Mouse (Mus musculus) thymus, postnatal 10 days (tissue): ENCODE data around the gene Cblc.

Experiments
- DNase-seq, 2 experiments: peaks; one replicate each; pipeline ENCODE4 v3.0.0; 2021; ENCODE audit warnings: low spot score in 2 of 2

The Cblc gene

GRCm38 (mm10) chr7:19751070-19751383 lies 45.6 kb downstream of the Cblc start:
- no peak for DNase-seq

GRCm38 (mm10) chr7:19750217-19751069 lies 46.2 kb downstream of the Cblc start, which contains the start of gene Nectin2:
Gene Nectin2, minus strand, starts transcription at chr7:19750483.
- peak; percentile 25 to 46 for DNase-seq

GRCm38 (mm10) chr7:19749389-19750216 lies 47.0 kb downstream of the Cblc start:
- DNase-seq, result peak; percentile 25 to 58

- DNase-seq, result no peak
Measured at GRCm38 (mm10) chr7:19748219-19749195, 48.1 kb downstream of the Cblc start.

GRCm38 (mm10) chr7:19747420-19748218 lies 49.0 kb downstream of the Cblc start:
- DNase-seq, result no peak

GRCm38 (mm10) chr7:19746426-19747201 lies 50.0 kb downstream of the Cblc start:
- no peak for DNase-seq

- DNase-seq, result no peak
Measured at GRCm38 (mm10) chr7:19745971-19746370, 50.6 kb downstream of the Cblc start.

- DNase-seq, result no peak
Measured at GRCm38 (mm10) chr7:19744590-19745385, 51.8 kb downstream of the Cblc start.

GRCm38 (mm10) chr7:19743791-19744190 lies 52.8 kb downstream of the Cblc start:
- no peak for DNase-seq

GRCm38 (mm10) chr7:19742468-19742867 lies 54.1 kb downstream of the Cblc start:
- no peak for DNase-seq

- no peak for DNase-seq
Measured at GRCm38 (mm10) chr7:19741329-19742031, 55.1 kb downstream of the Cblc start.

- peak in 1 of 2 experiments; percentile 23 for DNase-seq
Measured at GRCm38 (mm10) chr7:19740269-19740668, 56.3 kb downstream of the Cblc start.

- DNase-seq, result no peak
Measured at GRCm38 (mm10) chr7:19738771-19739170, 57.8 kb downstream of the Cblc start.

GRCm38 (mm10) chr7:19736389-19737057 lies 60.1 kb downstream of the Cblc start:
- DNase-seq, result no peak

- no peak for DNase-seq
Measured at GRCm38 (mm10) chr7:19734178-19734666, 62.4 kb downstream of the Cblc start.
